Mouse (Mus musculus) cortical plate, adult 2 months (tissue): ENCODE data around the gene Tsc22d3.

Experiments used
- CTCF ChIP-seq: fragments of 200-500 bp; IDR thresholded peaks from 2 replicates; pipeline ENCODE4 v1.5.1; 2011; ENCODE audit warnings: mild to moderate bottlenecking, control low read depth, low read length; ENCODE audit not compliant: insufficient read depth; ENCODE audit errors: extremely low read depth
- POLR2A ChIP-seq: fragments of 200-500 bp; IDR thresholded peaks from 2 replicates; pipeline ENCODE4 v1.6.1; 2011; ENCODE audit warnings: mild to moderate bottlenecking, low read length, control low read depth; ENCODE audit not compliant: insufficient read depth; ENCODE audit errors: extremely low read depth

GRCm38 (mm10) chrX:140510696-140511429, 89.6 kb downstream of the Tsc22d3 start:
- TF ChIP-seq POLR2A (no peak), CTCF (no peak)
